Mouse (Mus musculus) intestine, embryonic 14.5 days (tissue): ENCODE measurements around the gene Pld5. TPM values are rescaled to one million over a fixed set of nuclear protein-coding genes. Genes with fewer than 3 reads are reported as not detected.

Experiments used
- ATAC-seq: fragments of 200-750 bp; cut with Nextera tagmentation; replicated peaks from 2 replicates; pipeline ENCODE4 v1.8.0; 2017; ENCODE audit warnings: low read depth, moderate number of reproducible peaks, moderate TSS enrichment, moderate library complexity; ENCODE audit not compliant: low FRiP score, low TSS enrichment
- DNase-seq: peaks from one replicate; pipeline ENCODE4 v3.0.0-alpha.2; 2018; ENCODE audit warnings: low spot score
- H3K27ac ChIP-seq: fragments of 300-500 bp; sonication (generic); 2 replicates; pipeline ENCODE4 v1.5.1; 2014; ENCODE audit warnings: low read depth, mild to moderate bottlenecking, control low read depth
- H3K27me3 ChIP-seq: fragments of 300-500 bp; sonication (generic); replicated peaks from 2 replicates; pipeline ENCODE4 v1.6.1; 2014; ENCODE audit warnings: low read length, control low read depth; ENCODE audit not compliant: control insufficient read depth, insufficient read depth
- H3K36me3 ChIP-seq: fragments of 300-500 bp; sonication (generic); 2 replicates; pipeline ENCODE4 v1.6.1; 2014; ENCODE audit warnings: low read length, control low read depth; ENCODE audit not compliant: control insufficient read depth, insufficient read depth
- H3K4me1 ChIP-seq: fragments of 300-500 bp; sonication (generic); replicated peaks from 2 replicates; pipeline ENCODE4 v1.6.1; 2014; ENCODE audit warnings: low read length, control low read depth, mixed read lengths; ENCODE audit not compliant: control insufficient read depth, insufficient read depth
- H3K4me2 ChIP-seq: fragments of 300-500 bp; sonication (generic); 2 replicates; pipeline ENCODE4 v1.6.1; 2014; ENCODE audit warnings: low read length
- H3K4me3 ChIP-seq: fragments of 300-500 bp; sonication (generic); 2 replicates; pipeline ENCODE4 v1.5.1; 2014; ENCODE audit warnings: low read depth, low read length, control low read depth, mixed read lengths
- H3K9ac ChIP-seq: fragments of 300-500 bp; sonication (generic); 2 replicates; pipeline ENCODE4 v1.6.1; 2014; ENCODE audit warnings: mild to moderate bottlenecking, low read length
- H3K9me3 ChIP-seq: fragments of 300-500 bp; sonication (generic); 2 replicates; pipeline ENCODE4 v1.6.1; 2016; ENCODE audit warnings: low read length, control low read depth; ENCODE audit not compliant: control insufficient read depth
- WGBS: fragments of 180-500 bp; shearing (Covaris S2); extraction: QIAGEN DNeasy Blood & Tissue Kit; methylation state at CpG from one replicate; pipeline ENCODE4 v1.1.7; 2014; 5-methylcytosine and 5-hydroxymethylcytosine counted together
- polyA plus RNA-seq: library from polyadenylated mRNA; unstranded; fragments of >200 nt; fragmentation: Nextera tagmentation; extraction: Ambion mirVana; gene quantifications from 2 replicates; pipeline ENCODE4 v1.2.1, GENCODE M21; 2014

The Pld5 gene
- polyA plus RNA-seq, 1 experiment from 2014 or later = 0.70 TPM

DNA sequence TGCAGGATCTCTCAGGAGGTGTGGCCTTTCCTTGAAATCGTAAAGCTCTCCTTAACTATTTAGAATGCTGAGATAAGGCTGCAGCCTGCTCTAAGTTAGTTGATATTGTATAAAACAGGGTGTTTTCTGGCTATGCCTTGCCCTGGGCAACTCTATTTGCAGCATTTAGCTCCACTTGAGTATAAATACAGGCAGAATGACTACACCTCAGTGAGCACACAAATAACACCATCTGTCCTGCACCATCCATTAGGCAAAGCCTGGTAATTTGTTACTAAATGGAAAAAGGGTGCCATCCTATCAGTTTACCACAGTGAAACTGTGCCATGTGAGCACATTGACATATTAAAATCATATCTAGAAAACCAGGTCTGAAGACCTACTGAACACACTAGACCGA lies 149.3 kb downstream of the Pld5 start:
- DNase-seq (no peak), ATAC-seq (no peak)
- Histone ChIP-seq H3K27me3 (no peaks in the 10 kb centered on the region), H3K4me3 (no peak overlapping the region), H3K9me3 (no peaks in the 10 kb centered on the region), H3K27ac (no peak overlapping the region), H3K36me3 (no peaks in the 10 kb centered on the region), H3K4me2 (no peak overlapping the region), H3K9ac (no peak overlapping the region), H3K4me1 (no peaks in the 10 kb centered on the region)
- 57% methylated on average over 2 of the region's 2 CpGs for WGBS

DNA sequence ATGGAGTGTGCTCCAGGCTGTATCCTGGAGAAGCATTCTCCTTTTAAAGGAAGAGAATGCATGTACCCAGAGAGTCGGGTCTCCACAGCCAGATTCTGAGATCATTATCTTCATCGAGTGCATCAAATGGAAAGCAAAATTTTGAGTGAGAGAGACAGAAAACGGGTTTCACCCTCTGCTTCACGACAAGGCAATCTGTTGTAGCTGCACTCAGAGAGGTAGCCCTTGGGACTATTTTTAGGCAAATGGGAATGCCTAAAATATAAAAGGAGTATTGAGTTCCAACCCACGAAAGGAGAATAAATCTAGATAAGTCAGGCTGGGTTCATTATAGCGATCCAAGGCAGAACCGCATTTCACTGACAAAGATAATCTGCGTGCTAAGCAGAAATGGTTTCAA lies 150.7 kb downstream of the Pld5 start:
- Histone ChIP-seq H3K9me3 (no peaks in the 10 kb centered on the region), H3K4me1 (no peaks in the 10 kb centered on the region), H3K27me3 (no peaks in the 10 kb centered on the region), H3K9ac (no peak overlapping the region), H3K4me3 (no peak overlapping the region), H3K36me3 (no peaks in the 10 kb centered on the region), H3K27ac (no peak overlapping the region), H3K4me2 (no peak overlapping the region)
- ATAC-seq (no peak), DNase-seq (no peak)
- 77% methylated on average over 8 of the region's 8 CpGs for WGBS

DNA sequence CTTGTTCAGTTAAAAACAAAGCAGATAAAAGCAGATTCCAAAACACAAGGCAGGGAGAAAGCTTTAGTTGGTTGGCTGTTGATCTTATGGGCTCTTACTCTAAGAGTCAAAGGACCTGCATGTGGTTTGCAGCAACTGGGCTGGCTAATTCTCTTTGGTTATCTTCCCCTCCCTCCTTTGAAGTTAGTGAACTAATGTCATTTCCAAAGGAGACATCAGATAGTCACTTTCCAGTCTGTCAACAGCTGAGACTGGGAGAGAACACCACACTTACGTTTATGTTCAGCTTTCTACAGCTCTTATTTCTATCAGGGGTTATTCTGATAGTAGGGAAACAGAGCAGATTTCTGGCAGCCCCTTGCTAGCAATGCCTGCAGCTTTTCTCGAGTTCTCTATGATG lies 151.3 kb downstream of the Pld5 start:
- H3K9ac ChIP-seq = no peak overlapping the region
- WGBS = 48% methylated on average over 2 of the region's 2 CpGs
- no peak for DNase-seq
- no peaks in the 10 kb centered on the region for H3K36me3 ChIP-seq
- no peaks in the 10 kb centered on the region for H3K27me3 ChIP-seq
- no peaks in the 10 kb centered on the region for H3K9me3 ChIP-seq
- H3K27ac ChIP-seq = no peak overlapping the region
- H3K4me3 ChIP-seq = no peak overlapping the region
- ATAC-seq = no peak
- H3K4me1 ChIP-seq = no peaks in the 10 kb centered on the region
- H3K4me2 ChIP-seq = no peak overlapping the region

DNA sequence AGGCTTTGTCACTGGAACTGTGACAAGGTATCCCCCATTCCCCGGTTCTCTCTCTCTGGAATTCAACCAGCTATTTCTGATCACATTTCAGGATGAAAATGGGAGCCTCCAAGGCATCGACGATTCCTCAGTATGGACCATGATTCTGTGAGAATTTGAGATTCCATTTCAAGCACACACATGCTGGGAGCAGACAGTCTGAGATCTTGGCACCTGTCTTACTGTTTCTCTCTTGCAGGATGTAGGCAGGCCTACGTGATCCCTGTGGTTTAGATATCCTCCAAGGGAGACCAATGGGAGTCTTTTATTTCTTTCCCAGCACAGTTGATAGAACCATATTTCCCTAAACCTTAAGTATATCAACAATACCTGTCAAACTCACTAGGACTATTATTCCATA lies 159.5 kb downstream of the Pld5 start:
- ATAC-seq (no peak), DNase-seq (no peak)
- H3K36me3 ChIP-seq = no peaks in the 10 kb centered on the region
- no peaks in the 10 kb centered on the region for H3K27me3 ChIP-seq
- H3K4me1 ChIP-seq = no peaks in the 10 kb centered on the region
- no peak overlapping the region for H3K4me3 ChIP-seq
- H3K9ac ChIP-seq = no peak overlapping the region
- H3K9me3 ChIP-seq = no peaks in the 10 kb centered on the region
- 89% methylated on average over 4 of the region's 4 CpGs for WGBS
- H3K4me2 ChIP-seq = no peak overlapping the region
- H3K27ac ChIP-seq = no peak overlapping the region

DNA sequence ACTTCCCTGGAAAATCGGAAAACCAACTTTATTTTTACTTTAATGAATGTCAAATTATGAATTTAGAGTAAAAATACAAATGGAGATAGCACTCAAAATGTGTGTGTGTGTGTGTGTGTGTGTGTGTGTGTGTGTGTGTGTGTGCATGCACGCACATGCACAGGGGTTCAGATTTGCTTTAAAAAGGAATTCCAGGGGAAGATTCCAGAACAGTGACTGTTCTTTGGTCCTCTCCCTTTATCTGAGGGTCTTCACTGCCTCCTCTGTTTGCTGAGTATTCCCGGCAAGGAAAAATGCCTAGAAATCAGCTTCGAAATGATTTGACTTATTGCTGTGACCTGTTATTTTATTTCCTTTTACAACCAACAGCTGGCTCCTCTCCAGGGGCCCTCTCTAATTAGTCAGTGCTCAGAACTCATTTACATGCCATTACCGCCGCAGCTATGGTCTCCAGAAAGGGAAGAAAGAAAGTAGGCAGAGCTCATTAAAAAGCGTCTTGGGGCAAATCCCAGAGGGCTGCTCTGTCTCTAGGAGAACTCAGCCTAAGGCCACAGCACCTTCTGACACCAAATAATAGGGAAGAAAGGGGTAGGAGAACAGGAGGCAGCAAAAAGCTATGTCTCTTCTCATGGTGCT lies 176.3 kb downstream of the Pld5 start:
- H3K9me3 ChIP-seq = no peaks in the 10 kb centered on the region
- no peak overlapping the region for H3K4me3 ChIP-seq
- H3K9ac ChIP-seq = no peak overlapping the region
- ATAC-seq (no peak), DNase-seq (no peak)
- no peak overlapping the region for H3K27ac ChIP-seq
- no peak overlapping the region for H3K4me2 ChIP-seq
- WGBS = 33% methylated on average over 7 of the region's 7 CpGs
- no peaks in the 10 kb centered on the region for H3K4me1 ChIP-seq
- no peaks in the 10 kb centered on the region for H3K27me3 ChIP-seq
- H3K36me3 ChIP-seq = no peaks in the 10 kb centered on the region

DNA sequence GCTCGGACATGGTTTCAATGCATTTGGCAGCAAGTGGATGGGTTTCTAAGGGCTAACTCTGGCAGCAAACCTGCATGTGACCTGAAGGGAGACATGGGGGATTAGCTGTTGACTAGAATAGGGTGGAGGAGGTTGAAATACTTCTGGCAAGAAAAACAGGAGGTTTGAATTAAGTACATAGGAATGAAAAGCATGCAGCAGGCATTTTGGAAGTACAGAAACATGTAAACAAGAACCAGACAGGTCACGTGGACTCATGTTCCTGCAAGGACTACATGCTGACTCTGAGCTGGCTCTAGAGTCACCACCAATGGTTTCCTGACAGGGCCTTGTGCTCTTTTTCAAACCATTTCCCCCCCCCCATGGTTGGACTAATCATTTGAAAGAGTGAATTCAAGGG lies 183.0 kb downstream of the Pld5 start:
- no peaks in the 10 kb centered on the region for H3K4me1 ChIP-seq
- H3K4me2 ChIP-seq = no peak overlapping the region
- DNase-seq (no peak), ATAC-seq (no peak)
- no peak overlapping the region for H3K9ac ChIP-seq
- no peaks in the 10 kb centered on the region for H3K9me3 ChIP-seq
- no peak overlapping the region for H3K27ac ChIP-seq
- H3K36me3 ChIP-seq = no peaks in the 10 kb centered on the region
- no peak overlapping the region for H3K4me3 ChIP-seq
- 50% methylated on average over 2 of the region's 2 CpGs for WGBS
- H3K27me3 ChIP-seq = no peaks in the 10 kb centered on the region

DNA sequence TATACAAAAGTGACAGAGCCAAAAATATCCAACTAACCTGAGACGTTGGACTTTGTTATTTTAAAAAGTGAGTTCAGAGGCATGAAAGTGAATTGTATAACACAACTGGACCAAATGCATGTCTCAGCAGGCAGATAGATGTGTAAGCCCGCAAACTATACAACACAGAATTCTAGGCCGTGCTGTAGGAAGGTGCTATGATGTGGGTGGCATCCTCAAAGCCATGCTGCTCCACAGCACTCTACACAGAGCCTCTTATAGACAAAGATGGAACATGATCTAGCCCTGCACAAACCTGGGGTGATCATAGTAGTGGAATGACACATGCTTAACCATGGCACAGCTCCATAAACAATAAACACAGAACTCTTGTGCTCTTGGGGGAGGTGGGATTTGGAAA lies 185.7 kb downstream of the Pld5 start:
- WGBS = 83% methylated on average over 3 of the region's 3 CpGs

DNA sequence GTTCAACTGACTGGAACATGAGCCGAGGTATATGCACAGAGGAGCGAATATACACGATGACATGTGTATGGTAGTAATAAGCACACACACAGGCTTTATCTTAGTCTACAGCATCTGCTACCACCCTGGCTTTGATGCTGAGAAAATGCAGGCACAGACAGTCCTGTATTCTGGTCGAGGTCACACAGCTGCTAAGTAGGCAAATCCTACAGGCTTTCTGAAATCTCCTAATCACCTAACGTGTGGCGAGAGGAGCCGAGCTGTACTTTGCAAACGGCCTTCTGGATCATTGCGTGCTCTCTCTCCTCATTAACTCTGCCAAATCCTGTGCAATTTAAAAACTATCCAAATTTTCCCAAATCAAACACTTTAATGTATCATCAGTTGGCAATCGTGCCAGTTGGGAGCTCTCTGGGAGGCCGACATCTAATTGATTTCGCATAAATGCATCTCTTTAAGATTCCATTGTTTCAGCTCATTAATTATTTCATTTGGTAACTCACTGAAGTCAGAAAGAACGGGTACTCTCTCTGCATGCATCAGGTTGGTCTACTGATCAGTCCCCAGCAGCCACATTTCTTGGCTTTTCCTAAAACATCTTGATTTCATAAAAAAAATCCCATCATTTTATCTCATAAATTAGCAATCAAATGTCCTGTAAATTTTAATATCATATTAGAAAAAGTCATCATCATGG lies 189.0 kb downstream of the Pld5 start:
- no peaks in the 10 kb centered on the region for H3K4me1 ChIP-seq
- no peaks in the 10 kb centered on the region for H3K9me3 ChIP-seq
- H3K4me2 ChIP-seq = no peak overlapping the region
- WGBS = 81% methylated on average over 13 of the region's 13 CpGs
- no peaks in the 10 kb centered on the region for H3K27me3 ChIP-seq
- no peak overlapping the region for H3K27ac ChIP-seq
- H3K4me3 ChIP-seq = no peak overlapping the region
- H3K9ac ChIP-seq = no peak overlapping the region
- ATAC-seq (no peak), DNase-seq (no peak)
- no peaks in the 10 kb centered on the region for H3K36me3 ChIP-seq

More for the DNA sequence above, 185.7 kb downstream of the Pld5 start:
- H3K4me2 ChIP-seq = no peak overlapping the region
- H3K4me1 ChIP-seq = no peaks in the 10 kb centered on the region
- no peaks in the 10 kb centered on the region for H3K36me3 ChIP-seq
- no peaks in the 10 kb centered on the region for H3K9me3 ChIP-seq
- no peak overlapping the region for H3K27ac ChIP-seq
- H3K27me3 ChIP-seq = no peaks in the 10 kb centered on the region
- H3K4me3 ChIP-seq = no peak overlapping the region
- H3K9ac ChIP-seq = no peak overlapping the region
- DNase-seq (no peak), ATAC-seq (no peak)

DNA sequence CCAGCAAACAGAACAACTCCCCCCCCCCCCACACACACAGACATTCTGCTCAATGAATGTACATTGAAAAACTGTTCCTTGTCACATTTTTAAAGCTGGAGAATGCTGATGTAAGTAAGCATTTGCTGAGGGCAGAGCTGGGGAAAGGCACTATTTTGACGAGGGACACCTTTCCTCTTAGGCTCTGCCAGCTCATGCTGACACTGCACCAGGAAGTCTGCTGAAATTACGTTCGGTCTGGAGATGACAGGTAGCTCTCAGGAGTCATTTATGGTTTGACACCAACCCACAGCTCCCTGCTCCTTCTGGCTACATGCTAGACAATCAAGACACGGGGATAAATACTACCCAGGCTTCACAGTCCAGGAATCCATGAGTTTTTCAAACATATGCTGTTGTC lies 192.8 kb downstream of the Pld5 start:
- Histone ChIP-seq H3K4me2 (no peak overlapping the region), H3K9ac (no peak overlapping the region), H3K4me3 (no peak overlapping the region), H3K9me3 (no peaks in the 10 kb centered on the region), H3K27me3 (no peaks in the 10 kb centered on the region), H3K4me1 (no peaks in the 10 kb centered on the region), H3K36me3 (no peaks in the 10 kb centered on the region), H3K27ac (no peak overlapping the region)
- DNase-seq (no peak), ATAC-seq (no peak)
- WGBS = 32% methylated on average over 4 of the region's 4 CpGs
